Mouse (Mus musculus): ENCODE measurements around the gene Olfr96. TPM values are rescaled to one million over a fixed set of nuclear protein-coding genes. Genes with fewer than 3 reads are reported as not detected.

Olfr96 gene
- total RNA-seq, 2 experiments from 2014 or later, result not detected

DNA sequence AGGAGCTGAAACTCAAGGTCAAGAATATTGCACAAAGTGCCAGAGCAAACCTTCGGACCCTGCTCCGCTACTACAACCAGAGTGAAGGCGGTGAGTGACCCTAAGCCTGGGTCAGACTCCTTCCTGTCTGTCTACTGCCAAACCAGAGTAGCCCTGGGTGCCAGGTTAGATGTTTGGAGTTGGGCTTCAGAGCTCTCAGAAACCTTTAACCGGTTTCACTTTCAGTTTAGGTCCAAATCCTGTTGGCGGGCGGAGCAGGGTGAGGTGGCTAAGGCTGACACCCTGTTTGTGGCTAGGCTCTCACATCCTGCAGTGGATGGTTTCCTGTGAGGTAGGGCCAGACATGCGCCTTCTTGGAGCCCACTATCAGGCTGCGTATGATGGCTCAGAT lies 50.8 kb downstream of the Olfr96 start:
- DNase-seq, result peak; percentile 25

DNA sequence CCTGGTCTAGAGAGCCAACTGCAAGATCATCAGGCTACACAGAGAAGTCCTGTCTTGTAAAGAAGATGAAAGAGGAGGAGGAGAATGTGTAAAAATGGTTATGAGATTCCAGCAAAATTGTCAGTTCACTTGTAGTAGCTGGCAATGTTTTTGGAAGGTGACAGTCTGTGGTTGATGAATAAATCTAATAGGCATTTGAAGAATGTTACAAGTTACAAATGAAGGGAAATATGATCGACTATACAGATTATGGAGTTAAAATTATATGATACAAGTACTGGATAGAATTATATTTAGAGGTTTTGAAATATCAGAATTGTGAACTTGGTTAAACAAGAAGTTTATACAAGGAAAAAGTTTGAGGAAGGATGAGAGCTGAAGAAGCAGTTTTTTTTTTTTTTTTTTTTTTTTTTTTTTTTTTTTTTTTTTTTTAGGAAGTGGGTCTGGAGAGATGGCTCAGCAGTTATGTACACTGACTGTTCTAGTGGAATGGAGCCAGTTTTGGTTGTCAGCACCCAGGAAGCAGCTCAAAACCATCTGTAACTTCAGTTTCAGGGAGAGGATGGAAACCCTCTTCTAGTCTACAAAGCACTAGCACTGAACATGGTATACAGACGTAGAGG lies 55.8 kb downstream of the Olfr96 start:
- no peak for DNase-seq

Other genes with a start within 250 kb of the Olfr96 start
- not detected for gene 2410137M14Rik, start 238.9 kb upstream of the Olfr96 start, total RNA-seq (2021)
- gene H2-M5, start 230.6 kb upstream of the Olfr96 start, total RNA-seq (2021), result under 1 TPM in 1 of 2 experiments, not detected in 1; 0.18 TPM
- gene Zfp57, start 219.0 kb upstream of the Olfr96 start, total RNA-seq (2021), result 1 to 10 TPM; 1.9 to 4.5 TPM
- gene Mog, start 196.7 kb upstream of the Olfr96 start, total RNA-seq (2021), result not detected
- 10 to 100 TPM; 12.8 to 20.1 TPM for gene Gabbr1, start 174.2 kb upstream of the Olfr96 start, total RNA-seq (2021)
- not detected for gene Olfr90, start 131.6 kb upstream of the Olfr96 start, total RNA-seq (2021)
- gene Olfr91, start 121.9 kb upstream of the Olfr96 start, total RNA-seq (2021), result not detected
- gene Olfr92, start 100.1 kb upstream of the Olfr96 start, total RNA-seq (2021), result not detected
- gene Olfr93, start 58.7 kb upstream of the Olfr96 start, total RNA-seq (2021), result not detected
- not detected for gene Ubd, start 26.3 kb upstream of the Olfr96 start, total RNA-seq (2021)
- gene Olfr94, start 19.2 kb upstream of the Olfr96 start, total RNA-seq (2021), result not detected
- gene Olfr95, start 7.0 kb upstream of the Olfr96 start, total RNA-seq (2021), result not detected
- gene Olfr97, start 17.2 kb downstream of the Olfr96 start, total RNA-seq (2021), result not detected
- gene Olfr98, start 43.6 kb downstream of the Olfr96 start, total RNA-seq (2021), result not detected
- 1 to 10 TPM; 1.7 to 2.2 TPM for gene H2-M3, start 50.1 kb downstream of the Olfr96 start, total RNA-seq (2021)
- not detected for gene Olfr99, start 63.3 kb downstream of the Olfr96 start, total RNA-seq (2021)
- not detected for gene Olfr101, start 84.2 kb downstream of the Olfr96 start, total RNA-seq (2021)
- gene Olfr102, start 96.9 kb downstream of the Olfr96 start, total RNA-seq (2021), result not detected
- not detected for gene Olfr103, start 119.6 kb downstream of the Olfr96 start, total RNA-seq (2021)
- gene Olfr104-ps, start 139.4 kb downstream of the Olfr96 start, total RNA-seq (2021), result not detected
- gene Olfr105-ps, start 158.9 kb downstream of the Olfr96 start, total RNA-seq (2021), result not detected
- not detected for gene Olfr106-ps, start 170.2 kb downstream of the Olfr96 start, total RNA-seq (2021)
- gene Olfr107, start 179.1 kb downstream of the Olfr96 start, total RNA-seq (2021), result not detected
- not detected for gene Olfr108, start 225.3 kb downstream of the Olfr96 start, total RNA-seq (2021)
- not detected for gene Olfr109, start 238.8 kb downstream of the Olfr96 start, total RNA-seq (2021)

Measured in gastrocnemius, postnatal 10 days (tissue).